13 mouse cellular contexts compared by ENCODE assay signal in genomic region chr6:149366403-149366802, GRCm38 (mm10).
"Had no signal": no experiment of that assay in that cellular context is flagged by ENCODE, and none has a peak within 500 bp of the region (broad histone marks: within the 10 kb centered on the region; RNA-seq: fewer than 3 reads in every experiment).

No protein-coding gene starts in this region.

- H3K4me3 ChIP-seq: layer of hippocampus, adult 2 months; limb, embryonic 10.5 days; liver, embryonic 15.5 days; megakaryocyte, embryonic 14.5 days; midbrain, embryonic 15.5 days; neural tube, embryonic 13.5 days had no signal

- ATAC-seq: midbrain, embryonic 15.5 days had no signal

- H3K27ac ChIP-seq: layer of hippocampus, adult 2 months; limb, embryonic 10.5 days; liver, embryonic 15.5 days; midbrain, embryonic 15.5 days; neural tube, embryonic 13.5 days had no signal

- DNase-seq: kidney, postnatal 10 days; kidney, postnatal 4 days; lung, adult 2 months; lung, postnatal 10 days; lung, postnatal 4 days; right cerebral cortex, postnatal 14 days; thymus, postnatal 4 days had no signal
